Mouse (Mus musculus) liver, embryonic 14.5 days (tissue): ENCODE measurements around the gene Cth.

Experiments
- CTCF ChIP-seq: IDR thresholded peaks from 2 replicates; pipeline ENCODE4 v1.5.1; 2016; ENCODE audit warnings: antibody characterized with exemption, low read depth, control low read depth
- EP300 ChIP-seq: IDR thresholded peaks from 2 replicates; pipeline ENCODE4 v1.6.1; 2016; ENCODE audit warnings: antibody characterized with exemption, low read depth

DNA sequence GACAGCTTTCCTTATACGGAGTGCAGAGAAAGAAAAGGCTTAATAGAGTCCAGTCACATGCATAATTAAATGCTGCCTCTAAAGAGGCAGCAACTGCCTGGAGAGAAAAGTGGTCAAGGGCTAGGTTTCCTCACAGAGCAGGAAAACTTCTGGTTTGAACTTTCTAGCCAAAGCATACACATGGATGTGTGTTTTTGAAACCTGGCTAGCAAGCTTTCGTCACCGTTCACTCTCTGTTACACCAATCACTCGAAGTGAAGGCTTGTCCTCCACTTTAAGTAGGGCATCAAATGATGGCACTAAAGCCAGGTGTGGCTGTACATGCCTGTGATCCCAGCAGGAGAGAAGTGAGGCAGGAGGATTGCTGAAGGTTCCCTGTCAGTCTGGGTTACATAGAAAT, 41.8 kb downstream of the Cth start:
- TF ChIP-seq EP300 (no peak), CTCF (no peak)
